Mouse (Mus musculus): Measurements from ENCODE around the gene Acsl1.

- TF ChIP-seq POLR2A (IDR thresholded peaks at IDR 0.05; ENCODE audit: low read depth, low read length) = peak; percentile 20; the same call in 1 of the 2 replicates
- TF ChIP-seq CTCF (IDR thresholded peaks at IDR 0.05; ENCODE audit: extremely low read depth, insufficient read depth, insufficient read length, insufficient replicate concordance) = no peak
Observed at GRCm38 (mm10) chr8:46470792-46471781, at the start of gene Acsl1.

Measured in spleen, adult 2 months (tissue).